Mouse (Mus musculus): ENCODE data around the gene Uhrf1bp1.

DNA sequence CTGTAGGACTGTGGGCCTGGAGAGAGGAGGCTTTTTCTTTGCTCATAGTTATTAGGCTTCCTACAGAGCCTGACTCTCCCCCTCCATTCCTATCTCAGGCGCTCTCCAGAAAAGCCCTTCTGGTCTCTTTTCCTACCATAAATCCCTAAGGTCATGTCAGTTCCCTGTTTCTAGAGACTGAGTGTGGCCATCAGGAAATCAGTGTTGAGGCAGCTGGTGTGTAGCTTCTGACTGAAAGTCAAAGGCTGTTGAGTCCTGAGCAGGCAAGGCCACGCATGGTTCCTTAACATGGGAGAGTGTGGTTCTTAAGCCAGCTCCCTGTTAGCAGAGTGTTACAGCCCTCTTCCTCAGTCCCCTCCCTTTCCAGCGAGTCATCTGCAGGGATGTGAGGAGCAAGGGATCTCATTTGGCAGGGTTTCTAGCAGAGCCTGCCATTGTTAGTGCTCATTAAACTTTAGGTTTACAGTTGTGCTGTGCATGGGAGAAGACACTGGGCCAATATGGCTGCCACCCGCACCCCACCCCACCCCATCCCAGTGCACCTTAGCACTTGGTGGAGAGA is 80.9 kb downstream of the Uhrf1bp1 start:
- TF ChIP-seq POLR2A (IDR thresholded peaks at IDR 0.05; ENCODE audit: extremely low read depth, insufficient read depth, low read length), result no peak
- no peak for TF ChIP-seq CTCF (IDR thresholded peaks at IDR 0.05; ENCODE audit: extremely low read depth, insufficient read depth, low read length)

All from cortical plate, adult 2 months (tissue).